Mouse (Mus musculus): Measurements from ENCODE around the gene Lrch1. TPM values are rescaled to one million over a fixed set of nuclear protein-coding genes. Genes with fewer than 3 reads are reported as not detected.
A peak's percentile ranks its signal among the peaks of the same experiment; 100 is the strongest.

Lrch1 gene
- polyA plus RNA-seq, 1 experiment, result 24.4 TPM

- TF ChIP-seq CTCF (IDR thresholded peaks at IDR 0.05; ENCODE audit: borderline replicate concordance, insufficient read depth, low read depth, low read length), result no peak
- no peak for TF ChIP-seq POLR2A (IDR thresholded peaks at IDR 0.05; ENCODE audit: borderline replicate concordance, insufficient read depth, low read length)
- Histone ChIP-seq H3K27ac (ENCODE audit: insufficient read depth, low read length) (no peak overlapping the region), H3K4me3 (replicated peaks; ENCODE audit: insufficient read depth, low read depth, low read length) (no peak overlapping the region), H3K27me3 (ENCODE audit: control insufficient read depth, insufficient read depth, low read length) (no peaks in the 10 kb centered on the region), H3K4me1 (ENCODE audit: control insufficient read depth, insufficient read depth, low read length) (0 out of 2 replicates have a peak, but pooled peaks cover 2% of the 10 kb centered on the region)
- no peak for DNase-seq
- 53% methylated on average over 5 of the region's 5 CpGs for WGBS
These were observed 116.0 kb downstream of the Lrch1 start for GRCm38 (mm10) chr14:74831653-74832052.

- 90% methylated on average over 5 of the region's 5 CpGs for WGBS
- Histone ChIP-seq H3K4me3 (replicated peaks; ENCODE audit: insufficient read depth, low read depth, low read length) (no peak overlapping the region), H3K27ac (ENCODE audit: insufficient read depth, low read length) (no peak overlapping the region), H3K4me1 (ENCODE audit: control insufficient read depth, insufficient read depth, low read length) (0 out of 2 replicates have a peak, but pooled peaks cover 2% of the 10 kb centered on the region), H3K27me3 (ENCODE audit: control insufficient read depth, insufficient read depth, low read length) (no peaks in the 10 kb centered on the region)
- TF ChIP-seq POLR2A (IDR thresholded peaks at IDR 0.05; ENCODE audit: borderline replicate concordance, insufficient read depth, low read length) (no peak), CTCF (IDR thresholded peaks at IDR 0.05; ENCODE audit: borderline replicate concordance, insufficient read depth, low read depth, low read length) (no peak)
- no peak for DNase-seq
These were observed 116.6 kb downstream of the Lrch1 start for GRCm38 (mm10) chr14:74831050-74831449.

GRCm38 (mm10) chr14:74830591-74830990 is 117.1 kb downstream of the Lrch1 start:
- no peak for DNase-seq
- Histone ChIP-seq H3K27ac (ENCODE audit: insufficient read depth, low read length) (no peak overlapping the region), H3K4me1 (ENCODE audit: control insufficient read depth, insufficient read depth, low read length) (0 out of 2 replicates have a peak, but pooled peaks cover 1% of the 10 kb centered on the region), H3K4me3 (replicated peaks; ENCODE audit: insufficient read depth, low read depth, low read length) (no peak overlapping the region), H3K27me3 (ENCODE audit: control insufficient read depth, insufficient read depth, low read length) (no peaks in the 10 kb centered on the region)
- 90% methylated on average over 2 of the region's 2 CpGs for WGBS
- TF ChIP-seq CTCF (IDR thresholded peaks at IDR 0.05; ENCODE audit: borderline replicate concordance, insufficient read depth, low read depth, low read length) (no peak), POLR2A (IDR thresholded peaks at IDR 0.05; ENCODE audit: borderline replicate concordance, insufficient read depth, low read length) (no peak)

GRCm38 (mm10) chr14:74822757-74823680 is 124.7 kb downstream of the Lrch1 start:
- WGBS, result 40% methylated on average over 7 of the region's 7 CpGs
- H3K4me3 ChIP-seq (replicated peaks; ENCODE audit: insufficient read depth, low read depth, low read length), result no peak overlapping the region
- H3K27me3 ChIP-seq (ENCODE audit: control insufficient read depth, insufficient read depth, low read length), result no peaks in the 10 kb centered on the region
- DNase-seq, result peak in 1 of 2 experiments; percentile 20
- TF ChIP-seq CTCF (IDR thresholded peaks at IDR 0.05; ENCODE audit: borderline replicate concordance, insufficient read depth, low read depth, low read length), result no peak
- TF ChIP-seq POLR2A (IDR thresholded peaks at IDR 0.05; ENCODE audit: borderline replicate concordance, insufficient read depth, low read length), result no peak
- peaks cover 4% of the 10 kb centered on the region; the same call in 1 of the 2 replicates for H3K4me1 ChIP-seq (ENCODE audit: control insufficient read depth, insufficient read depth, low read length)
- no peak overlapping the region for H3K27ac ChIP-seq (ENCODE audit: insufficient read depth, low read length)

GRCm38 (mm10) chr14:74822048-74822447 is 125.6 kb downstream of the Lrch1 start:
- WGBS, result 89% methylated on average over 2 of the region's 2 CpGs
- no peak for DNase-seq
- Histone ChIP-seq H3K27me3 (ENCODE audit: control insufficient read depth, insufficient read depth, low read length) (no peaks in the 10 kb centered on the region), H3K4me3 (replicated peaks; ENCODE audit: insufficient read depth, low read depth, low read length) (no peak overlapping the region), H3K4me1 (ENCODE audit: control insufficient read depth, insufficient read depth, low read length) (peaks cover 4% of the 10 kb centered on the region; the same call in 1 of the 2 replicates), H3K27ac (ENCODE audit: insufficient read depth, low read length) (no peak overlapping the region)
- TF ChIP-seq CTCF (IDR thresholded peaks at IDR 0.05; ENCODE audit: borderline replicate concordance, insufficient read depth, low read depth, low read length), result no peak
- TF ChIP-seq POLR2A (IDR thresholded peaks at IDR 0.05; ENCODE audit: borderline replicate concordance, insufficient read depth, low read length), result no peak

GRCm38 (mm10) chr14:74820180-74820813 is 127.4 kb downstream of the Lrch1 start:
- peaks cover 4% of the 10 kb centered on the region; the same call in 1 of the 2 replicates for H3K4me1 ChIP-seq (ENCODE audit: control insufficient read depth, insufficient read depth, low read length)
- DNase-seq, result no peak

GRCm38 (mm10) chr14:74816705-74817104 is 131.0 kb downstream of the Lrch1 start:
- Histone ChIP-seq H3K4me1 (ENCODE audit: control insufficient read depth, insufficient read depth, low read length) (no peaks in the 10 kb centered on the region), H3K4me3 (replicated peaks; ENCODE audit: insufficient read depth, low read depth, low read length) (no peak overlapping the region), H3K27ac (ENCODE audit: insufficient read depth, low read length) (no peak overlapping the region), H3K27me3 (ENCODE audit: control insufficient read depth, insufficient read depth, low read length) (no peaks in the 10 kb centered on the region)
- DNase-seq, result no peak
- no peak for TF ChIP-seq CTCF (IDR thresholded peaks at IDR 0.05; ENCODE audit: borderline replicate concordance, insufficient read depth, low read depth, low read length)
- no peak for TF ChIP-seq POLR2A (IDR thresholded peaks at IDR 0.05; ENCODE audit: borderline replicate concordance, insufficient read depth, low read length)
- 42% methylated on average over 6 of the region's 6 CpGs for WGBS

More at GRCm38 (mm10) chr14:74820180-74820813, 127.4 kb downstream of the Lrch1 start:
- no peak overlapping the region for H3K27ac ChIP-seq (ENCODE audit: insufficient read depth, low read length)
- TF ChIP-seq POLR2A (IDR thresholded peaks at IDR 0.05; ENCODE audit: borderline replicate concordance, insufficient read depth, low read length) (no peak), CTCF (IDR thresholded peaks at IDR 0.05; ENCODE audit: borderline replicate concordance, insufficient read depth, low read depth, low read length) (no peak)
- no peak overlapping the region for H3K4me3 ChIP-seq (replicated peaks; ENCODE audit: insufficient read depth, low read depth, low read length)
- no peaks in the 10 kb centered on the region for H3K27me3 ChIP-seq (ENCODE audit: control insufficient read depth, insufficient read depth, low read length)
- 64% methylated on average over 11 of the region's 11 CpGs for WGBS

Measured in cerebellum, adult 2 months (tissue).